Comparison of ENCODE assay signal across 10 mouse cellular contexts in genomic region chr15:101388034-101388541, GRCm38 (mm10). TPM values are rescaled to one million over a fixed set of nuclear protein-coding genes. Genes with fewer than 3 reads are reported as not detected.
A peak's percentile ranks its signal among the peaks of the same experiment; 100 is the strongest.
DNase-seq lines count a peak whose midpoint lies in the region; ATAC-seq lines count a peak whose summit lies in the region.
"Had no signal": no experiment of that assay in that cellular context is flagged by ENCODE, and none has a peak within 500 bp of the region (broad histone marks: within the 10 kb centered on the region; RNA-seq: fewer than 3 reads in every experiment).

No protein-coding gene starts in this region.

- no peak overlapping the region for H3K4me3 ChIP-seq in hindbrain, embryonic 16.5 days (ENCODE audit: low read length)
- H3K4me3 ChIP-seq: embryonic facial prominence, embryonic 13.5 days; limb, embryonic 15.5 days had no signal

- 69% methylated on average over 4 of the region's 5 CpGs for WGBS in hindbrain, embryonic 16.5 days

- no peaks in the 10 kb centered on the region for H3K27me3 ChIP-seq in hindbrain, embryonic 16.5 days (replicated peaks; ENCODE audit: control insufficient read depth, insufficient read depth, low read length)
- H3K27me3 ChIP-seq: embryonic facial prominence, embryonic 13.5 days; limb, embryonic 15.5 days had no signal

- no peak overlapping the region for H3K4me2 ChIP-seq in hindbrain, embryonic 16.5 days (ENCODE audit: low read length)
- H3K4me2 ChIP-seq: embryonic facial prominence, embryonic 13.5 days; limb, embryonic 15.5 days had no signal

- ATAC-seq in megakaryocyte, adult 5-6 weeks (ENCODE audit: poor library complexity, severe bottlenecking), result peak; percentile 65
- ATAC-seq in hindbrain, embryonic 16.5 days, result no peak

- DNase-seq in kidney, postnatal 14 days, result peak; percentile 47
- no peak for DNase-seq in kidney, adult 9 months
- DNase-seq in CD8-positive naive resting alpha-beta T cell, adult 2 months (ENCODE audit: low read depth in 2 of 2, low spot score in 2 of 2), result peak; percentile 5 to 14
- DNase-seq in c-Kit-positive CD71-positive TER-119-positive erythroid progenitor cells, embryonic 14.5 days (ENCODE audit: low spot score), result peak; percentile 6
- DNase-seq in cerebellum, adult 11-12 months, result no peak
- DNase-seq in left cerebral cortex, postnatal 10 days (ENCODE audit: extremely low spot score in 1 of 2, low spot score in 2 of 2), result no peak

- no peaks in the 10 kb centered on the region for H3K9me3 ChIP-seq in hindbrain, embryonic 16.5 days (ENCODE audit: control insufficient read depth, low read length)
- H3K9me3 ChIP-seq: embryonic facial prominence, embryonic 13.5 days; limb, embryonic 15.5 days had no signal

- no peak overlapping the region for H3K27ac ChIP-seq in hindbrain, embryonic 16.5 days (ENCODE audit: low read depth, low read length)
- H3K27ac ChIP-seq: embryonic facial prominence, embryonic 13.5 days; limb, embryonic 15.5 days had no signal

- no peaks in the 10 kb centered on the region for H3K4me1 ChIP-seq in hindbrain, embryonic 16.5 days (ENCODE audit: control insufficient read depth, insufficient read depth, low read depth, low read length)

- H3K36me3 ChIP-seq in hindbrain, embryonic 16.5 days (ENCODE audit: control insufficient read depth, insufficient read depth, low read length), result no peaks in the 10 kb centered on the region
- H3K36me3 ChIP-seq: embryonic facial prominence, embryonic 13.5 days; limb, embryonic 15.5 days had no signal

- no peak overlapping the region for H3K9ac ChIP-seq in hindbrain, embryonic 16.5 days (ENCODE audit: low read depth, low read length)
- H3K9ac ChIP-seq: embryonic facial prominence, embryonic 13.5 days; limb, embryonic 15.5 days had no signal

- intact Hi-C loops in left cerebral cortex, postnatal 10 days (cut with DNase I), result loop anchor here (5.0 kb wide), 1 partner anchor 46 kb away; no protein-coding TSS in a partner anchor

RNA-seq across cellular contexts. Expression of gene Krt80, which starts 18.1 kb away (rescaled TPM):
- total RNA-seq in megakaryocyte, adult 5-6 weeks (2015), result 44.3 and 45.8 TPM in 2 replicates
- total RNA-seq in megakaryocyte, adult 5-6 weeks (2017), result 31.7 and 37.8 TPM in 2 replicates
- 0.25 and 0.38 TPM in 2 replicates for polyA plus RNA-seq in hindbrain, embryonic 16.5 days (2015; fragmentation: Nextera tagmentation; extraction: Ambion mirVana)
- total RNA-seq in left cerebral cortex, postnatal 10 days (2021), result under 1 TPM; 0.54 to 0.81 TPM

RNA-seq across cellular contexts. Expression of gene Krt7, which starts 22.8 kb away (rescaled TPM):
- total RNA-seq in megakaryocyte, adult 5-6 weeks (2015), result 0.85 and 1.1 TPM in 2 replicates
- 1.5 and 2.8 TPM in 2 replicates for total RNA-seq in megakaryocyte, adult 5-6 weeks (2017)
- polyA plus RNA-seq in hindbrain, embryonic 16.5 days (2015; fragmentation: Nextera tagmentation; extraction: Ambion mirVana), result 1.1 and 1.3 TPM in 2 replicates
- not detected for total RNA-seq in left cerebral cortex, postnatal 10 days (2021)

RNA-seq across cellular contexts. Expression of gene Krt87, which starts 50.5 kb away (rescaled TPM):
- total RNA-seq in megakaryocyte, adult 5-6 weeks (2015), result not detected in 2 replicates
- not detected in 2 replicates for total RNA-seq in megakaryocyte, adult 5-6 weeks (2017)
- 1.0 and 1.2 TPM in 2 replicates for polyA plus RNA-seq in hindbrain, embryonic 16.5 days (2015; fragmentation: Nextera tagmentation; extraction: Ambion mirVana)
- under 1 TPM; 0.30 to 0.34 TPM for total RNA-seq in left cerebral cortex, postnatal 10 days (2021)

RNA-seq across cellular contexts. Expression of gene Krt88, which starts 59.5 kb away (rescaled TPM):
- not detected in 2 replicates for total RNA-seq in megakaryocyte, adult 5-6 weeks (2015)
- total RNA-seq in megakaryocyte, adult 5-6 weeks (2017), result not detected in 2 replicates
- polyA plus RNA-seq in hindbrain, embryonic 16.5 days (2015; fragmentation: Nextera tagmentation; extraction: Ambion mirVana), result not detected in 2 replicates
- total RNA-seq in left cerebral cortex, postnatal 10 days (2021), result not detected
- polyA plus RNA-seq: embryonic facial prominence, embryonic 13.5 days; limb, embryonic 15.5 days had no signal

Comparison
In these comparisons a context has a peak if more than half of its experiments do, and no peak if none do; other contexts are left out.
1. DNase-seq: peak in kidney, postnatal 14 days (single experiment), CD8-positive naive resting alpha-beta T cell, adult 2 months (2 of 2) and c-Kit-positive CD71-positive TER-119-positive erythroid progenitor cells, embryonic 14.5 days (single experiment); none in kidney, adult 9 months (single experiment), cerebellum, adult 11-12 months (single experiment) and left cerebral cortex, postnatal 10 days (0 of 2).
2. RNA of gene Krt80, which starts 18.1 kb away (total RNA-seq): 31.7 to 45.8 TPM in megakaryocyte, adult 5-6 weeks; 0.54 to 0.81 TPM in left cerebral cortex, postnatal 10 days; every median in the first group is over 10 times any median in the second.